Mouse (Mus musculus) frontal cortex, adult 2 months (tissue): ENCODE data around the gene Pdia3. TPM values are rescaled to one million over a fixed set of nuclear protein-coding genes. Genes with fewer than 3 reads are reported as not detected.
"Not testable (repeated sequence)": the region's sequence is repeated elsewhere in the genome, so short reads cannot be mapped to it uniquely, and the experiment has no call there.

Experiments used
- DNase-seq, 2 experiments: peaks; one replicate each; pipeline ENCODE4 v3.0.0; 2022; ENCODE audit warnings: low spot score in 1 of 2; ENCODE audit errors: extremely low spot score in 1 of 2
- polyA plus RNA-seq: library from polyadenylated mRNA; depleted of rRNA; stranded (reverse); fragments of >200 nt; gene quantifications from 2 replicates; pipeline ENCODE4 v1.2.3, GENCODE M21; 2012; rRNA removed

Pdia3 gene
- polyA plus RNA-seq, 1 experiment = 102 TPM

- no peak for DNase-seq
These were observed 60.6 kb downstream of the Pdia3 start for GRCm38 (mm10) chr2:121474180-121474535.

- not testable (repeated sequence) for DNase-seq
These were observed 61.7 kb downstream of the Pdia3 start for GRCm38 (mm10) chr2:121475306-121475705.

- no peak for DNase-seq
These were observed 64.1 kb downstream of the Pdia3 start for GRCm38 (mm10) chr2:121477491-121478266.

GRCm38 (mm10) chr2:121480498-121480897 lies 66.9 kb downstream of the Pdia3 start:
- no peak for DNase-seq

GRCm38 (mm10) chr2:121480916-121481315 lies 67.3 kb downstream of the Pdia3 start:
- DNase-seq = not testable (repeated sequence)

- DNase-seq = no peak
These were observed 70.0 kb downstream of the Pdia3 start for GRCm38 (mm10) chr2:121483576-121483975.

GRCm38 (mm10) chr2:121484403-121484802 lies 70.8 kb downstream of the Pdia3 start:
- DNase-seq = not testable (repeated sequence)

Other genes with a start within 250 kb of the Pdia3 start
- gene Tubgcp4, start 243.1 kb upstream of the Pdia3 start, polyA plus RNA-seq = 32.1 and 34.7 TPM in 2 replicates
- gene Zscan29, start 242.7 kb upstream of the Pdia3 start, polyA plus RNA-seq = 3.8 and 4.0 TPM in 2 replicates
- 77.5 and 90.7 TPM in 2 replicates for gene Trp53bp1, start 142.4 kb upstream of the Pdia3 start, polyA plus RNA-seq
- 212 and 218 TPM in 2 replicates for gene Map1a, start 124.2 kb upstream of the Pdia3 start, polyA plus RNA-seq
- 96.5 and 104 TPM in 2 replicates for gene Ppip5k1, start 58.4 kb upstream of the Pdia3 start, polyA plus RNA-seq
- gene Ckmt1, start 56.1 kb upstream of the Pdia3 start, polyA plus RNA-seq = 224 and 248 TPM in 2 replicates
- 0.78 and 0.88 TPM in 2 replicates for gene Strc, start 26.6 kb upstream of the Pdia3 start, polyA plus RNA-seq
- 8.4 and 8.6 TPM in 2 replicates for gene Catsper2, start within 50 bp of the Pdia3 start, polyA plus RNA-seq
- 0.60 and 1.3 TPM in 2 replicates for gene Ell3, start 30.5 kb downstream of the Pdia3 start, polyA plus RNA-seq
- 357 and 519 TPM in 2 replicates for gene Serf2, start 35.4 kb downstream of the Pdia3 start, polyA plus RNA-seq
- gene Hypk, start 39.5 kb downstream of the Pdia3 start, polyA plus RNA-seq = 35.6 and 35.9 TPM in 2 replicates
- gene Serinc4, start 43.0 kb downstream of the Pdia3 start, polyA plus RNA-seq = 0.55 and 1.4 TPM in 2 replicates
- gene Mfap1b, start 60.3 kb downstream of the Pdia3 start, polyA plus RNA-seq = 36.0 and 38.5 TPM in 2 replicates
- 19.4 and 19.9 TPM in 2 replicates for gene Mfap1a, start 92.9 kb downstream of the Pdia3 start, polyA plus RNA-seq
- 3.5 and 4.2 TPM in 2 replicates for gene Wdr76, start 92.9 kb downstream of the Pdia3 start, polyA plus RNA-seq